Mouse (Mus musculus) urinary bladder, postnatal 10 days (tissue): ENCODE measurements at regions not wholly inside any gene's neighbourhood (a gene's known extent, or its start where the extent isn't known, plus 50 kb on each side); places are given as distances from the start of the nearest gene placed in this dataset.

ENCODE experiments used
- DNase-seq: peaks from one replicate; pipeline ENCODE4 v3.0.0; 2022; ENCODE audit warnings: low spot score

DNA sequence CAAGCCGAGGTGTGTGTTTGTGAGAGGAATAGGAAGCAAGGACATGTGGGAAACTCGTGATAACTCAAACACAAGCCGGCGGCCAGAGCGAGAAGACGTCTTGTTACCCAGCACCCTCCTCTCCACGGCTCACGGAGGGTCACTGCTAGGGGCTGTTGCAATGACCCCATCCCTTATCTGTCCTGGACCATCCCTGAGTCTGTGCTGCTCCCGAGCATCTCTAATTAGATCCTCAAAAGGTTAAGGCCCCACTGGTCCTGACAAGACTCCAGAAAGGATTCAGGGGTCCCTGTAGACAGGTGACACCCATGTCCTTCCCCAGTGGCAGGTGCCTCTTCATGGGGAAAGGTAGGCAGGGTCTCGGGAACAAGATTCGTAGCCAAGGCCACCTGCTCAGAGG lies 212.6 kb downstream of the Gm26897 start:
- DNase-seq = no peak

DNA sequence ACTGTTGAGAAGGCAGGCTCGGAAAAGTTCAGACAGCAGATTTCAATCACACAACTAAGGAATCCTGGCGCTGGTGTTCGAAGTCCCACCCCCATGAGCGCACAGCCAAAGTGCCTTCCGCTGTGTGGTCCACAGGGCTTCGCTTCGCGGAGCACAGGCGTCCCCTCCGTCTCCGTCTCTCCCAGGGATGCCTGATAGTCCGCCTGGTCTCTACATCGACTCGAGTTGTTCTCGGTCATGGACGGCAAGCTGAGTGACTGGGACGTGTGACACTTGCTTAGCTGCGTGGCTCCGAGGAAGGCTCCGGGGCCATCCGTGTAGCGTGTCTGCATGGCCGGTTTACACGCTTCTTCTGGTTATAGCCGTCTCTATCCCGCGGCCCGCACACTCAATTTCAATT lies 224.0 kb downstream of the Gm26897 start:
- DNase-seq = no peak

DNA sequence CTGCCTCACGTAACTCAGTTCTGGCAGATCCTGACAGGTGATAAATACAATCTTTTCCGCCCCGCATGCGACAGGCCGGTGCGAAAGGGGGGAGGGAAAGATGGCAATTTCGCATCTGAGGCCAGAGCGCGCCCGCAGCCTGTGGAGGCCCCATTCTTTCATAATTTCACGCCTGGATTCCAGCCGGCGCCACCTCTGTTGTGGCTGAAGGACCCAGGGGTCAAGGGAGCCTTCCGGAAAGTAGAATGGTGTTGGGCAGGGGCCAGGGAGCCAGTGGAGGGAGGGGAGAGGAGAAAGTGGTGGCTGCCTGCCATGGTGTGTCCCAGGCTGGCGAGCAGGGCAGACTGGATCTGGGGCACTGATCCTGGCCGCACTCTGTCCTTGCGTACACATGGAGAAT lies 224.5 kb downstream of the Gm26897 start:
- DNase-seq = no peak

DNA sequence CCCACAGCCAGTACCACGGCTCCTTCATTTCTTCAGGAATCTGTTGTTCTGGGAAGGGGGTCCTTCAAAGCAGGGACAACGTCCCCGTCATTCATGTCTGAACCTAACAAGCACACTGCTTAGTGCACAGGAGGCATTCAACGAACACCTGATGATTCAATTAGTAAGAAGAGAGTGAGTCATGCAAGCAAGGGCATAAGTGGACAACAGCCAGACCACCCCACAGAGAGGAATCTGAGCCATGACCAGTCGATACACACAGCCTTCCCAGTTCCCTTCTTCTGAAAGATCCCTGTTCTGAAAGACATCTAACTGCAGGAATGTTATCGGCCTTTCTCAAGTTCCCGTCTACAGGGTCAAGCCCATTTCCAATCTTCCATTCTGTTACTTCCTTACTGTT lies 231.6 kb downstream of the Gm26897 start:
- no peak for DNase-seq

DNA sequence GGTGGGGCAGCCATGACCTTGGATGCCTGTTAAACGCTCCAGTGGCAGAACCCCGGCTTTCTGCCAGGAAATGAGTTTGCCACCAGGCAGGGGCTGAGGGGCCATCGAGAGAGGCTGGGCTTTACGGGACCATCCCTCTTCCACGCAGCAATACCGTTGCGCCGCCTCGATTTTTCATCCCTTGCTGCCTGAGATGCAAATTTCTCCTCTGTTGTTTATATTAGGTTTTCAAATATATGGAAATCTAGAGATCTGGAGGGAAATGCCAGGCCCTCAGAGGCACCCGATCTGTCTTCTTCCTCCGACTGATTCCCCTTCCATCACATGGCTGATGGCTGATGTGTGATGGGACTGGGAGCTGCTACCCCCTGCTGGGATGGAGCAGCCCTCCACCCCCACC lies 234.4 kb downstream of the Gm26897 start:
- peak; percentile 4 for DNase-seq

DNA sequence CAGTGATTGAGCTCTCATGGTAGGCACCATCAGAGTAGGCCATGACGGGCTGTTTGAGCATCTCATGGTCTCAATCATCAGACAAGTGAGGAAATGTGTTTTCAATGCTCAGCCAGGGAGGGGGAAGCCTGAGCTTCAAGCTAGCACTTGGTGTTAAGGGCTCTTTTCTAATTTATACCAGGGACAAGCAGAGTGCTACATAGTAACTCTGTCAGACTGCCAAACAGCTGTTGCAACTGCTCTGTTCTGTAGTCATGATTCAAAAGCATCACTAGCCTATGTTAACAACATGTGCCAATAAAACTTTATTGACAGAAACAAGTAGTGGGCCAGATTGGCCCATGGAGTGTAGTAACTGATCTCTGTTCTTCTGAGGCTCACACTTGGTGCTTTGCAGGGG lies 235.0 kb downstream of the Gm26897 start:
- no peak for DNase-seq

DNA sequence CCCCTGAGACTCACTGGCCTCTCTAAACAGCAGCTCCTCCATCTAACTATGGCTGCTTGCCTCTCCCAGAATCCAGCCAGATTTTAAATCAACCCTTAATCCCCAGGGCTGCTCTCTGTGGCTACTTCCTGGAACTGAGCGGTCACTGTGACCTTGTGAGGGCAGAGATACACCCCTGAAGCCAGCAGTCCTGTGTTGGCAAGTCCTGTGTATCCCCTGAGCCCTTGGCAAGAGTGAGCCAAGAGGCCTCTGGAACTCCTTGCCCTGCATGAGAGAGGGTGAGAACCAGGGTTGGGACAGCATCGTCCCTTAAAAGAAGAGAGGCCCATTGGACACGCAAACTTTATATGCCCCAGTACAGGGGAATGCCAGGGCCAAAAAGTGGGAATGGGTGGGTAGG lies 237.5 kb downstream of the Gm26897 start:
- peak; percentile 1 for DNase-seq

DNA sequence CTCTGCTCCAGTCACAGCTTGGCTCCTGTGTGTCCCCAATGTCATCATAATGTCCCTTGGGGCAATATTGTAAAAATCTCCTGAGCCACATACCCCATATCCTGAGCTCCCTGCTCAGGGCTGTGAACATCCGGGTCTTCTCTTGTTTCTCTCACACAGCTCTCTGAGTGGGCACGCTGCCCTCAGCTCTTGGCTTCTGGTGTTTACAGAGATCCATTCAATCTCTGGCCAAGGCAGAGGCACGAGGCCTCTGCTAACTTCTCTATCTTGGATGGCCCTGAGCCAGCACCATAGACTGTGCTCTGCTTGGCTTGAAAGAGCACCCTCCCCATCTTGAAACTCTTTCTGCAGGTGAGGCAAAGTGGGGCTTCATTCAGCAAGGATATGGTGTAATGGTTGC lies 238.2 kb downstream of the Gm26897 start:
- peak; percentile 5 for DNase-seq

DNA sequence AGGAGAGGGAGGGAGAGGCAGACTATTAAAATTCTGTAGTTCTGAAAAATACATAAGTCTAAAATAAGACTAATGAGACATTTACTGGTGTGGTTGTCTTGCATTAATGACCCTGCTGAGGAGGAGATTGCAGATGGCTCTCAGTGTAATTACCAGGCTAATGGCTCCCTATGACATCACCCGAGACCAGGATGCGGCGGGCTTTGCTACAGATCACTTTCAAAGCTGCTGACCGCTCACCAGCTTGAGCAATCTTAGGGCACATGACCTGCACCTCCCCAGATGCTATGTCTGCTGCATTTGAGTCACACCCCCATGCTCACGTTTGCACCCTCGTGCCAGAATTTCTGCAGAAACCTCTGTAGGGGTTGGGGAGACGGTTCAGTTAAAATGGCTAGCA lies 242.0 kb downstream of the Gm26897 start:
- no peak for DNase-seq

DNA sequence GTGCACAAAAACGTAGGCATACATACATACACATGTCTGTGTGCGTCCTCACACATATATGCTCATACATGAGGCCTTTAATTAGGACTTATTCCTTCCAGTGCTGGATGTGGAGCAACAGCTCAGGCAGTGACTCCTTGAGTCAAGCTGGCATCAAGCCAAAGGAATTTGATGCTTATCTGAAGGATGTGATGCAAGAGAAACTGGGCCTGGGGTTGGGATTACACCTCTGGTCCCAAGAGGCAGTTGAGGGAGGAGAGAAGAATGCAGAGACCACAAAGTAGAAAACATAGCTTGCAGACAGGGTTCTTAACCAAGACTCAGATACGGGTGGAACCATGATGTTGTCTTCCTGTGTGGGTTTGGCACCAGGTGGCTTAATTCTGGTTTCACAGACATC lies 245.9 kb downstream of the Gm26897 start:
- no peak for DNase-seq

DNA sequence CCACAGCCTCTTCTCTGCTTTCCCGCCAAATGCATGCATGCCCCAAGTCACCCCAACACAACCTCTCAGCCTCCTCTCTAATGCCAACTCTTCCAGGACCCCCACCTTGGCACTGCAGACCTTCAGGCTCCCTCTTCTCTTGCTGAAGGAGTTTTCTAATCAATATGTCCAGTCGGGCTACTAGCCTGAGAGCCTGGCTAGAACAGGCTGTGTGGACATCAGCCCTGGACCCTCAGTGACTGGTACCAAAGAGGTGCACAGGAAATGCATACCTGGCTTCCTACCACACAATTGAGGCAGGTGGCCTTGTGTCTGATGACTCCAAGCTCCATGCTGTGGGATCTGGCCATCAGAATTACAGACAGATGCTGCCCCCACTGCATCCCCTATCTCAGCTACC lies 248.4 kb downstream of the Gm26897 start:
- no peak for DNase-seq

DNA sequence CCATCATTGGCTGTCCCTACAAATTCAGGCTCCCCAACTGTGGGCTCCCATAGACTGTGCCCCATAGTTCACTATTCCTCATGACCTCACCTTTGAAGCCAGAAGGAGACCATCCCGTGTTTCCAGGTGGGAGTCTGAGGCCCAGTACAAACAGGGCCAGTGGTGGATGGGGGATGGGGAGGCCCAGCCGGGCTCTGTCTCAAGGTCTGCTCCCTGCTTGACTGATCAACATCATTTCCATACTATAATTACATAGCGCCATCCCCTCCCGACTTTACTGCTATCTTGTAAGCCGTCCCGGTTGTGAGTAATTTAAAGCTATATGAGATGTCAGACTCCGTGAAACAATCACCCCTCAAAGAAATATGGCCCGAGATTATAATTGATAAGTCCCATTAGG lies 252.3 kb downstream of the Gm26897 start:
- no peak for DNase-seq

DNA sequence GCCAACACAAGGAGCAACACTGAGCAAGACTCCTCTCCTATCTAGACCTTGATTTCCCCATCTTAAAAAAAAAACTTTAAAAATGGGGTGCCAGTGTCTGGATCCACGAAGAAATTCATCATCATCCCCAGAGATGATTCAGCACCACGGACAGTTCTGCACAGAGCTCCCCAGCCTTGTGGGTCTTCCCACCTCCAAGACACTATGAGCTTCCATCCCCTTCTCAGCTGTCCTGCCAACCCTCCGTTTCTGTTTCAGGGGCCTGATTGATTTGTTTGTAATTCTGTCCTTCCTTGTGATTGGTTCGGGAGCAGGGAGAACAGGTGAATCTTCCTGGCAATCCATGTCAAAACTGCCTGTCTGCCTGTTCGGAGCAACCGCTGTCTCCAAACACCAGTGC lies 253.3 kb downstream of the Gm26897 start:
- no peak for DNase-seq

DNA sequence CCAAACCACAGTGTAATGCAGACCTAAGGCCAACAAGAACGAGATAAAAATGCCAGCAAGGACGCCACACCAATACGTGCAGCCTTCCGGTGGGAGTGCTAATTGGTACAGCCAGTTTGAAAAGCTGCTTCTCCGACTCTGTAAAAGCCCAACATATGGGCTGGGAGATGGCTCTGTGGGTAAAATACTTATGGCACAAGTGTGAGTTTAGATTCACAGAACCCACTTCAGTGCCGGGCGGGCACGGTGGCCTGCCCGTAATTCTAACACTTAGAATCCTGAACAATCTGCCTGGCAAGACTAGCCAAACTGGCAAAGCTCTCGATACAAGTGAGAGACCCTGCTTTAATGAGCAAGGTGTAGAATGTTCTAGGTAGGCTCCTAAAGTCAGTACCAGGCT lies 258.1 kb downstream of the Gm26897 start:
- no peak for DNase-seq

DNA sequence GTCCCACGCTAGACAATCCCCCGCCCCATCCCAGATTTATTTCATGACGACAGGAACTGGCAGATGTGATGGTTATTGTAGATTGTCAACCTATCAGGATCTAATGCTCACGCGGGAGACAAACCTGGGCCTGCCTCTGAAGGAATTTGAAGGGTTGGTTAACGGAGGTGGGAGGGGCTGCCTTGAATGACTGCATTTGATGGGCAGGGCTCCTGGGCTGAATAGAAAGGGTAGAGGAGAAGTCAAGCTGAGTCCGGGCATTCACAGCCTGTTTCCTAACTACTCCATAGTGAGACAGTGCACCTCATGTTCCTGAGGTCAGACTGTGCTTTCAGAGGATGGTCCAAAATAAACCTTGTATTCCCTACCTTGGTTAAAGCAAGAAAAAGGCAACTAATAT lies 259.1 kb downstream of the Cryba4 start:
- DNase-seq = no peak

DNA sequence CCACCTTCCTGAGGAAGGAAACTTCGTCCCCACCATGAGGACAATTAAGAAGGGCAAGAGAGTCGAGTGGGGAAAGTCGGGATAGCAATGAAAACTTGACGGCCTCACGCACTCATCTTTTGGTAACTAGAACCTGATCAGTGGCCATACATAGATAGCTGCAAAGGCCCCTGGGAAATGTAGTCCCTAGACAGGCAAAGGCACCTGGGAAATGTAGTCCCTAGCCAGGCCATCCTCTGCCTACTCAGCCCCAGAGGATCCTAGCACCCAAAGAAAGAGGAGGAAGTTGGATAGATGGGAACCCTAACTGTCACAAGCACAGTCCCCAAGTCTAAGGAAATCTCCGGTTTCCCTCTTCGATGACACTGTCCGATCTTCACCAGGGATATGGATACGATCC lies 258.4 kb downstream of the Cryba4 start:
- DNase-seq = no peak

DNA sequence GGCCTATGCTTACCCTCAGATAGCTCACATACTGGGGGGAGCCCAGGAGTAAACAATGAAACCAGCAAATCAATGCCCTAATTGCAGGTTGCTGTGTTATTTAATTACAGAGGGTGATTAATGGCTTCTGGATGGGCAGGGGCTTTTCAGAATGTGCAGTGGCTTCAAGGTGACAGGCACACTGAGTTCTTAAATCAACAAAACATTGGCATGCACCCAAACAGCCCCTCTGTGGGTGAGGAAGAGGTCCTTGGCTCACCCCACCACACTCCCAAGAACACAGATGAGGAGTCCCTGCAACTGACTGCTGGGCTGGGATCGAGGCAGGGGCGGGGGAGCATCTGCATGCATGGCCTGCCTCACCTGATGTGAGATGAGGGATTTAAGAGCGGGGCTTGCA lies 255.5 kb downstream of the Cryba4 start:
- no peak for DNase-seq

DNA sequence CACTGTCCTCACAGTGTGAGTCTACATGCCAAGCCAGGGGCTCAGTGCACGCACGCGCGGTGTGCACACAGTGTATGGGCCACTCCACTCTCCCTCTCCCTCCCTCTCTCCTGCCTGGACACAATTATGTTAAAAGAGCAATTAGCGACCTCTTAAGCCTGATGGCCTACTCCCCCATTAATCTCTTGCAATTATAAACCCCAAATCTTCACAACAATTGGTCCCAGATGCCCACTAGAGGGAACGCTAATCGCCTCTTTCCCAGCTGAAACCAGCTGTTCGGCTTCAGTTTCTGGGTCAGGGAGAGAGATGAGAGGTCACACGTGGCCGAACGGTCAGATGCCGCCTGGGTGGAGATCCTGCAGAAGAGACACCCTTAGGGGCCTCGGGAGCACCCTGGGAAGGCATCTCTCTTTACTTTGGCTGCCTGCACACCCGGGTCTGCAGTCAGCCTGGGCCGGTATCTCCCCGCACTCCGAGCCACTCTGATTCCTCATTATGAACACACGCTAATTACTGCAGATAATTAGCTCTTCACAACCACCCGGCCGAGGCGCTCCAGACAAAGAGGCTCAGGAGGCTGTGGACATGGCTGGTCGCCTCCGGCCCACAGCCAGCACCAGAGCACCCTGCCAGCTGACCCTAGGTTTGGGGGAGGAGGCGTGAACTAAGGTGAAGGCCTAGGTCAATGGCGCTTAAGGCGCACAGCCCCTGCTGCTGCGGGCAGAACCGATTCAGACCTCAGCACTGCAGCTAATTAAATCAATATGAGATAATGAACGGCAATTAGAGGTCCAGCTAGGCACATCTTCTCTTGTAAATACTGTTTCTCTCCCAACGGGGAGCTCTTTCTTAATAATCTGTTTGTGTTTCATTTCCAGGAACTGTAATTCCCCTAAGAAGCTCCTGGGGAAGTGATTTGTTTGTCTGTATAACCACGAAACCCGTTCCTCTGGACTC lies 250.3 kb downstream of the Cryba4 start:
- no peak for DNase-seq

DNA sequence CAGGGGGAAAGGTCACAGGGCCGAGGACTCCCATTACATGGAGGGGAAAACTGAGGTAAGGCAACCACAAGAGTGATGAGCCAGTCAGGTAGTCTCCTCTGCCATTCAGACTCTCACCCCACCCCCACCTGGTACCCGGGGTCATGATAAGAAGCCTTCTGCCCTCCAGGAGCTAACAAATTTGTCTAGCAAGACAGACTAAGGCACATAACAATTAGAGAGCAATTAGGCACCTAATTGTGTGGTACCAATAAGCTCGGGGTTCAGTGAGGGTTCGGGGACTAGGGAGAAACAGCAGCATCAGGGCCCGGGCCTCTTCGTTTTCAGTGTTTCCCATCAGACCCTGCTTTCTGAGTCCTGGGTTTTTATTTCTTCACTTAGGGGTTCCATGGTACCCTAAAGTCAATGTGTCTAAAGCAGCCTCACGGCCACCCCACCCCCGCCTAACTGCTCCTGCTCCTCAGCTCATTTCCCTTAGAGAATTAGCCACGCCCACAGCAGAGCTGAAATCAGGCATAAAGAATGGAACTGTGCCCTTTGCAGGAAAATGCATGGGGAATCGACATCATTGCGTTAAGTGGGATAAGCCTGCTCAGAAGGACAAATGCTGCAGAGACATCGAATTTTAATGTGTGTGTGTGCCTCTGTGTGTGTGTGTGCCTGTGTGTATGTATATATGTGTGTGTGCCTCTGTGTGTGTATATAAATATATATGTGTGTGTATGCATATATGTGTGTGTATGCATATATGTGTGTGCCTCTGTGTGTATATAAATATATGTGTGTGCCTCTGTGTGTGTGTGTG lies 249.3 kb downstream of the Cryba4 start:
- no peak for DNase-seq

DNA sequence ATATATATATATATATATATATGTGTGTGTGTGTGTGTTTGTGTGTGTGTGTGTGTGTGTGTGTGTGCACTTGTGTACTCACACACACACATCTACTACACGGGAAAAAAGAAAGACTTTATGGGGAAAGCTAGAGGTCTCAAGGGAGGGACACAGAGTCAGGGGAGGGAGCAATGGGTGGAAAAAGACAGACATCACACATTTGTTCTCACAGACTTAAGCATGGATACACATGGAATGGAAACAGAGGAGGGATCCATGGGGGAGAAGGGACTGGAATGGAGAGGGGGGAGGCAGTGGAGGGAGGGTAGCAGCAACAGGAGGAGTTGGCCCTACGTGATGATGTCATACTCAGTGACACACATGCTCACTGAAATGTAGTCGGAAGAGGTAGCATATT lies 248.3 kb downstream of the Cryba4 start:
- no peak for DNase-seq

DNA sequence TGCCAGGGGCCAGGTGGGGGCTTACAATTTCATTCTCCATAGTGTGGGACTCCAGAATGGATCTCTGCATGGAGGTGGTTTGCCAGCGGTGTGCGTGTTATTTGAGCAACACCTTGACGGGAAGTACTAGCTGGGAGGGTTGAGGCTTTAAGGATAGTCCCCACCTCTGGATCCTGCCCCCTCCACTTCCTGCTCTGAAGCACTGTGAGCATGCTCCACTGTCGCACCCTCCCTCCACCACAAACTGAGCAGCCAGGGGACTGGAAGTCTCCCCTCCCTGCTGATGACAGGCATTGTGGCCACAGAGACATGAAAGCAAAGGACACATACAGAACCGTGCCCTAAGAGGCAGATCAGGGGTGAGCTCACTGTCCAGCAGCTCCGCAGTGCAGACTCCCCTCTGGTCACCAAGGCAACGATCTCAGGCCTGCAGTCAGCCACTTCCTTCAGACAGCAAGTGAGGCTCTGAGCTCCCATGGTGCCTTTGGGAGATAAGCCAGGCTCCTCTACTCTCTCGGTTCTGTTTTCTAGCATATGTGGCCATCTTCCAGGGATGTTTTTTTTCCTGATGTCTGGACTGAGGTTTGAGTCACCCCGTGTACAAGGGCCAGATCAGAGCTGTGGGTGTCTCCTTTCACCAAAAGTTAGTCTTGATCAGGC lies 239.7 kb downstream of the Cryba4 start:
- DNase-seq = no peak

DNA sequence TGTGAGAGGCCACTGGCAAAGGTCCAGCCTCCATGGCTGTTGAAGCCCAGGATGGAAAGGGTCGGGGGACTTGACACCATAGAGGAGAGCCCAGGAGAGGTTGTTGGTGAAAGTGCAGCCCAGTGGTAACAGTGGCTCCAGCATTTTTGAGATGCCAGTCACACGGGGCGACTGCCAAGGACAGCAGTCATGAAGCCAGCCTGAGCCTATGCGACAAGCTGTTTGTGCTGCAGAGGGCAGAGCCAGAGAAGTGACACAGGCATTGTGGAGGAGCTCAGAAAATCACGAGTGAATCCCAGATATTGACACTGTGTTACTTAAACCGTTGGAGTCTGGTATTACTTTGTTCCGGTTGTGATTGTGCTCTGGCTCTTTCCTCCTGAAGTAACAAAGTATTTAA lies 233.4 kb downstream of the Cryba4 start:
- DNase-seq = no peak

DNA sequence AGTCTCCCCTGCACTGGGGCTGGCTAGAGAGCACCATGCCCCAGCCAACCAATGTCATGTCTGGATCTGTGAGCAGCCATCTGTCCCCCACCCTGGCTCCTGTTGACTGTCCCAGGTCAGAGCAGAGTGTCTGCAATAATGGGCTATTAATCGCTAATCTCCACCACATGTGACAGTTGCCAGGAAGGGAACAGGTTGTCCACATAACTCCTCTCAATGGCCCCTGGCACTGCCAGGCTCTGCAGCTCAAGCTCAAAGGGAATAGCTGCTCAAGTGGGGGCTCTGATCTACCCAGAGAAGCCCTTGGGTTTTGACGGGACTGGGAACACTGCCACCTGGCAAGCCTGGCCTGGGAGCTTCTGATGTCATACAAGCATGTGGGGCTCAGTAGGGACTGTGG lies 231.4 kb downstream of the Cryba4 start:
- DNase-seq = no peak
